Mouse (Mus musculus): Measurements from ENCODE around the gene Zfp330. TPM values are rescaled to one million over a fixed set of nuclear protein-coding genes. Genes with fewer than 3 reads are reported as not detected.

Zfp330 gene
- 10 to 100 TPM; 36.3 to 54.8 (median 45.7) TPM for total RNA-seq (2022)

- DNase-seq: peak; percentile 93
Measured at GRCm38 (mm10) chr8:82774093-82774422, at the start of gene Zfp330. Gene Zfp330, minus strand, starts transcription at chr8:82774160.

GRCm38 (mm10) chr8:82777945-82778344 lies 4.0 kb upstream of the Zfp330 start:
- no peak for DNase-seq

GRCm38 (mm10) chr8:82777406-82777805 lies 3.4 kb upstream of the Zfp330 start:
- DNase-seq: peak; percentile 6

GRCm38 (mm10) chr8:82774482-82774881 lies 522 bp upstream of the Zfp330 start:
- DNase-seq: no peak

- DNase-seq: no peak
Measured at GRCm38 (mm10) chr8:82773332-82774092, 448 bp downstream of the Zfp330 start.

- no peak for DNase-seq
Measured at GRCm38 (mm10) chr8:82770886-82771285, 3.1 kb downstream of the Zfp330 start.

GRCm38 (mm10) chr8:82759071-82759470 lies 14.9 kb downstream of the Zfp330 start:
- DNase-seq: no peak

- no peak for DNase-seq
Measured at GRCm38 (mm10) chr8:82754946-82755345, 19.0 kb downstream of the Zfp330 start.

GRCm38 (mm10) chr8:82746617-82747016 lies 27.3 kb downstream of the Zfp330 start:
- no peak for DNase-seq

- DNase-seq: peak; percentile 42
Measured at GRCm38 (mm10) chr8:82743905-82744904, 29.8 kb downstream of the Zfp330 start.

Other genes with a start within 250 kb of the Zfp330 start
- gene Rnf150, start 89.2 kb upstream of the Zfp330 start, total RNA-seq (2022): 10 to 100 TPM; 17.9 to 21.1 (median 18.8) TPM